Mouse (Mus musculus) embryo, embryonic 11.5 days (tissue): ENCODE results near the gene Sptbn4.
A peak's percentile ranks its signal among the peaks of the same experiment; 100 is the strongest.
"Not testable (repeated sequence)": the region's sequence is repeated elsewhere in the genome, so short reads cannot be mapped to it uniquely, and the experiment has no call there.

Experiments used
- DNase-seq: peaks from one replicate; pipeline ENCODE4 v3.0.0-alpha.2; 2012; ENCODE audit warnings: low read depth, low spot score

Gene Sptbn4

DNA sequence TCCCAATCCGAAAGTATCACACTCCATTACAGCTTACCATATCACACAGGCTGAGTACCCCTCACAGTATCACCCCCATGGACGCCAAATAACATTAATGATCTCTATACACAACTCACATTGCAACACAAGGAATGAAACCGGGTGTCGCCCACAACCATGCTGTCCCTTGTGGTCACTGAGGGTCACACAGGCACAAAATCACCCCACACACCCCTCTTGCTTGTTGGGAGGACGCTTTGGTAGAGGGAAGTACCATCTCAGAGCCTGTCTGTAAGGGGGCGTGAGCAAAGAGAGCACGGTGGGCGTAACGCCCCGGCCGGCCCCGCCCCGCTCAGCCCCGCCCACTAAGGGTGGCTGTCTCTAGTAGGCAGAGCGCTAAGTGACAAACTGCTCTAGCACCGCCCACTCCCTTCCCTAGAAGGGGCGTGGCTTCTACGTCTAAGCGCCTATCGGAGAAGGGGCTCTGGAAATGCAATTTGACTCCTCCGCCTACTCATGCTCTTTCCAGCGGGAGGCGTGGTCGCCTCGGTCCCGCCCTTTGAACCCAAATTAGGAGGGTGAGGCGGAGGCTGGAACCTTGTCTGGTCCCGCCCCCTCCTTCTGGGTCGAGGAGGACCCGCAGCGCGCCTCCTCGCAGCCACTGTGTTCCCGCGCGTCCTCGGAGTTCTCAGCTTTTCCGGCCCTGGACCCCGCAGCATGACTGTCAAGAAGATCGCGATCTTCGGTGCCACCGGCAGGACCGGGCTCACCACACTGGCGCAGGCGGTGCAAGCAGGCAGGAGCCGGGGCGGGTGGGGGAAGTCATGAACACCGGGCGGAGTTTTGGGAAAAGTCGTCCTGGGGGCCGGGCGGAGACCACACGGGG, at the start of gene Sptbn4, which contains the start of gene Blvrb:
Gene Sptbn4, minus strand, starts transcription at position 268 of the 868 bp plus-strand sequence.
Gene Blvrb, plus strand, starts transcription at position 560 of the 868 bp plus-strand sequence.
- DNase-seq: peak; percentile 98

DNA sequence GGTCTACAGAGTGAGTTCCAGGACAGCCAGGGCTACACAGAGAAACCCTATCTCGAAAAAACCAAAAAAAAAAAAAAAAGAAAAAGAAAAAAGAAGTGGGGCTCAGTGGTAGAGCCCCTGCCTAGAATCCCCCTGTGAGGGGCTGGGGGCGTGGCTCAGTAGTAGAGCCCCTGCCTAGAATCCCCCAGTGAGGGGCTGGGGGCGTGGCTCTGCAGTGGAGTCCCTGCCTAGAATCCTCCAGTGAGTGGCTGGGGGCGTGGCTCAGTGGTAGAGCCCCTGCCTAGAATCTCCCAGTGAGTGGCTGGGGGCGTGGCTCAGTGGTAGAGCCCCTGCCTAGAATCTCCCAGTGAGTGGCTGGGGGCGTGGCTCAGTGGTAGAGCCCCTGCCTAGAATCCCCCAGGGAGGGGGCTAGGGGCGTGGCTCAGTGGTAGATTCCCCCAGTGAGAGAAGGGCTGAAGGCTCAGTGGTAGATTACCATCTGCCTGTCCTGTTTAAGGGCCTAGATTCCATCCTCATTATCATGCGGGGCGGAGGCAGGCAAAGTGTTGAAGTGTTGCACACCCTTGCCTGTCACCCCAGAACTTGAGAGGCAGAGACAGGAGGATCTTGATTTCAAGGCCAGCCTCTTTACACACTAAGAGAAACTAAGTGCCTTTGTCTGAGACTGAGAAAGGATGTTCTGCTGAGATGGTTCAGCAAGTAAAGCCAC, 47.3 kb upstream of the Sptbn4 start:
- DNase-seq: not testable (repeated sequence)

- no peak for DNase-seq
Measured at GRCm38 (mm10) chr7:27493450-27493849, 46.0 kb upstream of the Sptbn4 start.

DNA sequence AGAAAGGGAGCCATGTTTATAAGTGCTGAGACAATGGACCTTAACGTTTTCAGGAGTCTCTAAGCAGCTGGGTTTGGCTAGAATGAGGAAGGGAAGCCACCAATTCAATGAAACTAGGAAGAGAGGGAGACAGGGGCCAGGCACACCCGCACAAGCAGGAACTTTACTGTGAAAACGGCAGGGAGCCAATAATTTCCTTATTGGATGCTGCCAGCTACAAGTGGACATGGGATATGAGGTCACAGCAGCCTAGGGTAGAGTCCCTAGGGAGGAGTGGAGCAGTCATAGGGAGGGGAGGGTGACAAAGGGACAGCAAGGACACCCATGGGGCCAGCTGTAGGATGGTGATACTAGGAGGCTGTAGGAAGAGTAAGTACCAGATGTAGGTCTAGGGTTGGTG, 45.5 kb upstream of the Sptbn4 start:
- no peak for DNase-seq

DNA sequence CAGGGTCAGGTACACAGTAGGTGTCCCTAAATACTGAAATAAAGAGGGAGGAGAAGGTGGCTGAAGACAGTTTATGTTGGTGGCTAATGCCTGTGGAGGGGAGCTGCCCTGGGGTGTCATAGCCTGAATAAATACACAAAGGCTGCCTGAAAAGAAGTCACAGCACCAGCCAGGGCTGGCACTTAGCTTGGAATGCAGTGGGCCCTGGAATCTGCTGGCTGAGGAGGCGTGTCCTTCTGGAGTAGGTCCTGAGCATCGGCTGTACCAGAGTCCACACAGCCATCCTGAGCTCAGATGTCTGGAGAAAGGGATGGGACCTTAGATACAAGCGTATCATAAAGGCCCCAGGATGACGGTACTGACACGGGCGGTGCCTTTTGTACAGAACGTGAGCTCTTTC, 44.4 kb upstream of the Sptbn4 start:
- DNase-seq: no peak

DNA sequence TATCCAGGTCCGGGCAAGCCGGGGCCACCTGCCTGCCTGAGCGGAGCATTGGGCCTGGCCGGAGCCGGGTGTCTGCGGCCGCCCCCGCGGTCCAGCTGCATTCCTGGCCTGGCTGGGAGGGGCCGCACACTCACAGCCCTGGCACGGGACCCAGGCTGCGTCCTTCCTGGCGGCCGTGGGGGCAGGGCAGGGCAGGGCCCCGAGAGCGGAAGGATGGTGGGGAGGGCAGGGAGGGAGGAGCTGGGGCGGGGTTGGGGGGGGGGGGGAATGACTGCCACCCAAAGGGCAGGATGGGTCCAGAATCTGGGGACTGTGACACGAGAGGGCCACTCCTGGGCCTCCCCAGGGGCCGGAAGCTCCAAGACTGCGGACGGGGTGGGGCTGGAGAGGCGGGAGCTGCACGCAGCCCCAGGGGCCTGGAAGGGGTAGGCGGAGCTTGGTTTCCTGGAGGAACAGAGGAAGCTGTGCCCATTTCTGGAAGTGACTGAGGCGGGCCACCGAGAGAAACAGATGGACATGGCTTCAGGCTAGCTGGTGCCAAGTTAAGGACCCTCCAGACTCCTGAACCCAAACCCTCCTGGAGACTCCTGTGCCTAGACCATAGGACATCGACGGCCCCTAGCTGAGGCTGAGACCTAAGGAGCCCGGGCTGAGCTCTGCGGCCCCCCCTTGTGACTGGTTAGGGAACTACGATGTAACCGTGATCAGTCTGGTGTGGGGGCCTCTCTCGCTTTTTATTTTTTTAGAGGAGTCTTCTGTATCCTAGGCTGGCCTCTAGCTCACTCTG, 43.2 kb upstream of the Sptbn4 start:
- DNase-seq: peak; percentile 73

DNA sequence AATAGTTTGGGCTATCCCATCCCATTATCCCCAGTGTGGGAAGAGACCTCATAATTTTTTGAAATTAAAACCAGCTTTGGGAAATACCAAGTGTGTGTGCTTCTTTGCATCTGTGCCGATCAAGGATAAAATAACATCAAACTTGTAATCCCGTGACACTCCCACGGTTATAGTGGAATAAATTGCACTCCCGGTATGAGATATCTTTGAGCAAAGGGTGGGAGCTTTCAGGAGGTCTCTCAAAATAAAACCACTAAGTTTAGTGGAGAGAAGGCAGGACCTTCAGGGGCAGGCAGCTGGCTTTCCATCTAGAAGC, 42.7 kb upstream of the Sptbn4 start:
- no peak for DNase-seq

- DNase-seq: no peak
Measured at GRCm38 (mm10) chr7:27489270-27489869, 41.9 kb upstream of the Sptbn4 start.

DNA sequence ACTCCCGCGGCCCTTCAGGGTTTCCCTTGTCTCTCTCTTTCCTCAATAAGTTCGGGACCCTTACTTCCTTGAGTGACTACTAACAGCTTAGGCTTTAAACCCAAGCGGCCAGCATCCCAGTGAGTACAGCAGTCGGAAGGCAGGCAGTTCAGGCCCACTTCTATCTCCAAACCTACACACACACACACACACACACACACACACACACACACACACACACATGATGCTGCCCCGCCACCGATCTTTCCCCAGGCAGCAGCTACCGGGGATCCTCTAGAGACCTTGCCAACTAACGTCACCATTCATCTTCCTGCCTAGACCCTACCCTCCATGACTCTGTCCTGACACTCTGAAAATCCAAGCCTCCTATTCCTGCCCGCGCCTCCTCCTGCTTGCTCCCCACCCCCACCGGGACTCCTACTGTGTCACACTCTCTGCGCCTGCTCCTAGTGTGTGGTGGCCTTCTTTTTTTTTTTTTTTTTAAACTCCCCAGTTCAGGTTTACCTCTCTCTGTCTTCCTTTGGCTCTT, 40.3 kb upstream of the Sptbn4 start:
- no peak for DNase-seq

DNA sequence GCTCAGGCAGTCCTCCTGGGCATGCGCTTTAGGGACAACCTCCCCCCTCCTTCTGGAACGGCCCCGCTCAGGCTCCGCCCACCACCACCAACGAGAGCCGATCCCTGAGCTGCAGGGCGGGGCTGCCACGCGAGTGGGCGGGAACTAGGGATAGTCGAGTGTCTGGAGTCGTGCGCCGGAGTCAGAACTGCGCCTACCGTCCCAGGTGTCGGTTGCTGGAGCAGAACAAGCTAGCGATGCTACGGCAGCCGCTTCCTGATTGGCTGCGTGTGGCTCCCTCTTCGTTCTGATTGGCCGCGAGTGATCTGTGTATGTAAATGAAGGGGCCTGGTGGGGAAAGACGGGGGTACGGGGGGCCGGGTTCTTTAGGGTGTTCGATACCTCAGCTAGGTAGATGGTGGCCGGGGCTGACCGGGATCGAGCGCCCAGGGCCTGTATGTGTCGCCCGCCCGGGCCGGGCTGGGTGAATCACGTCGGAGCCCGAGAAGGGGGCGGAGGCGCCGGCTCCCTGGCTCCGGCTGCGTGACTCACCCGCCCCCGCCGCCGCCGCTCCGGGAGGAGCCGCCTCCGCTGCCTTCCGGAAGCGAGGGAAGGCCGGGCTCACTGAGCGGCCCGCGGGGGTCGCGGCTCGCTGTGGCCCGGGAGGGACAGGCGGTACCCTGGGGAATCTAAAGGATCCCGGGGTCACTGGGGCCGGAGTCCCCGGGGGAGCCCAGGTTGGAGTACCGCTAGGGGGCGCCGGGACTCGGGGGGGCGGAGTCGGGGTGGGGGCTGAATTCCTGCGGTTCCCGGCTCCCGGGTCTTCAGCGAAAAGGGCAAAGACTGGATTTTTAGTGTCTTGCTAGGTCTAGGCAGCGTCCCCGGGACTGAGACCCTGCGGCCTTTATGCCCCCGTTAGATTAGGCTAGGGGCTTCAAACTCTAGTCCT, 39.5 kb upstream of the Sptbn4 start, which contains the start of gene Sertad1:
Gene Sertad1, plus strand, starts transcription at position 141 of the 928 bp plus-strand sequence.
- peak; percentile 99 for DNase-seq

GRCm38 (mm10) chr7:27486102-27486769, 38.8 kb upstream of the Sptbn4 start:
- DNase-seq: no peak

GRCm38 (mm10) chr7:27483860-27484259, 36.4 kb upstream of the Sptbn4 start:
- no peak for DNase-seq

- peak; percentile 73 for DNase-seq
Measured at GRCm38 (mm10) chr7:27481627-27481969, 34.1 kb upstream of the Sptbn4 start.

GRCm38 (mm10) chr7:27480927-27481626, 33.6 kb upstream of the Sptbn4 start:
- DNase-seq: no peak

DNA sequence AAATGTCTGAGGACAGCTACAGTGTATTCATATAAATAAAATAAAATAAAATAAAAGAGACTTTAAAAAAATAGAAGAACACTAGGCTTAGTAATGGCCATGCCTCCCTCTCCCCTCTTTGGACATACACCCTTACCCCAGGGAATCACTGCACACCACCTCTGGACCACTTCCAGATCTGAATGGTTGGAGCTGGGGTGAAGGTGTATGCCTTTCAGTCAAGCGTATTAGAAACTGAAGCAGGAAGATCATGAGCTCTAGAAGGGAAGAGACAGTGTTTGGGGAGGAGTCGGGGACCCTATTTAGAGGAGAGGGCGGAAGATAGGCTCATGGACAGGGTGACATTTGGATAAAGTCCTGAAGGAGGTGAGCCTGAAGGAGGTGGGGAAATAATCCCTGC, 33.0 kb upstream of the Sptbn4 start:
- DNase-seq: no peak

GRCm38 (mm10) chr7:27479750-27480149, 32.3 kb upstream of the Sptbn4 start:
- no peak for DNase-seq

GRCm38 (mm10) chr7:27478561-27478960, 31.1 kb upstream of the Sptbn4 start:
- no peak for DNase-seq

GRCm38 (mm10) chr7:27476098-27476635, 28.7 kb upstream of the Sptbn4 start:
- no peak for DNase-seq

DNA sequence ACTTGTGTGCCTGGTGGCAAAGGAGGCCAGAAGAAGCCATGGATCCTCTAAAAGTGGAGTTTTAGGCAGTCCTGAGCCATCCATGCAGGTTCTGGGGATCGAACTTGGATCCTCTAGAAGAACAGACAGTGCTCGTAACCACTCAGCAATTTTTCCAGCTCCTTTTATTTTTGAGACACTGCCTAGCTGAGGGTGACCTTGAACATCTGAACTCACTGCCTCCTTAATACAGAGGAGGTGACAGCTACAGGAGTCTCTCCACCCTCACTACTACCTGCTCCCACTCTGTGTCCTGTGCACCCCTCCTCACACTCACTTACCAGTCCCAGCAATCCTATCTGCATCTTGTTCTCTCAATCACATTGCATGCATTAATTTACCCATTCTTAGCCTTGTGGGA, 28.1 kb upstream of the Sptbn4 start:
- no peak for DNase-seq
